Mouse (Mus musculus): ENCODE results near the gene Slc39a8.

DNA sequence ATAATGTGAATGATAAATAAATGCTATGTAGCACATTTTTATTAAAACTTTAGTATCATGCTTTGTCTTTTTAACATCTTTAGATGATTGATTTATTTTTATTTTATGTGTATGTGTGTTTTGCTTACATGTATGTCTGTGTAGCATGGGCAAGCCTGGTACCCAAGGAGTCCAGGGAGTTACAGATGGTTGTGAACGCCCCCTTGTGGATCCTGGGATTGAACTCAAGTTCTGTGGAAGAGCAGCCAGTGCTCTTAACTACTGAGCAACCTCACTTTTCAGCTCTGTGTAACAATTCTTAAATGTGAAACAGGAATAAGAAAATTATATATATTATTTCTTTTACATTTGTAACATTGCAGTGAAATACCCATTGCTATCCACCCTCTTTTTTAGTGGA lies 101.7 kb downstream of the Slc39a8 start:
- TF ChIP-seq GATA1 (IDR thresholded peaks at IDR 0.05; ENCODE audit: low read length) (no peak), TAL1 (IDR thresholded peaks at IDR 0.05; ENCODE audit: low read length) (no peak)
